Mouse (Mus musculus): ENCODE measurements at regions not wholly inside any gene's neighbourhood (a gene's known extent, or its start where the extent isn't known, plus 50 kb on each side); places are given as distances from the start of the nearest gene placed in this dataset.

- no peak for DNase-seq
Observed at GRCm38 (mm10) chr15:62862574-62862973, 982.4 kb downstream of the Gsdmc2 start.

GRCm38 (mm10) chr15:62861422-62861821 lies 983.6 kb downstream of the Gsdmc2 start:
- no peak for DNase-seq

GRCm38 (mm10) chr15:62849326-62849725 lies 995.7 kb downstream of the Gsdmc2 start:
- peak; percentile 15 for DNase-seq

GRCm38 (mm10) chr15:62845884-62846283 lies 999.1 kb downstream of the Gsdmc2 start:
- DNase-seq = no peak

- DNase-seq = no peak
Observed at GRCm38 (mm10) chr15:62825586-62825985, 1019.4 kb downstream of the Gsdmc2 start.

- no peak for DNase-seq
Observed at GRCm38 (mm10) chr15:62823861-62824518, 1021.0 kb downstream of the Gsdmc2 start.

GRCm38 (mm10) chr15:62822305-62822704 lies 1022.7 kb downstream of the Gsdmc2 start:
- no peak for DNase-seq

- DNase-seq = no peak
Observed at GRCm38 (mm10) chr15:62813093-62813492, 1031.9 kb downstream of the Gsdmc2 start.

GRCm38 (mm10) chr15:62812026-62812425 lies 1033.0 kb downstream of the Gsdmc2 start:
- DNase-seq = no peak

- DNase-seq = no peak
Observed at GRCm38 (mm10) chr15:62809320-62809719, 1035.7 kb downstream of the Gsdmc2 start.

GRCm38 (mm10) chr15:62808087-62808808 lies 1036.7 kb downstream of the Gsdmc2 start:
- DNase-seq = no peak

- DNase-seq = no peak
Observed at GRCm38 (mm10) chr15:62807364-62807763, 1037.6 kb downstream of the Gsdmc2 start.

- peak; percentile 4 for DNase-seq
Observed at GRCm38 (mm10) chr15:62802770-62803169, 1042.2 kb downstream of the Gsdmc2 start.

GRCm38 (mm10) chr15:62798731-62799130 lies 1046.2 kb downstream of the Gsdmc2 start:
- no peak for DNase-seq

- no peak for DNase-seq
Observed at GRCm38 (mm10) chr15:62793569-62793968, 1051.4 kb downstream of the Gsdmc2 start.

GRCm38 (mm10) chr15:62792084-62792483 lies 1052.9 kb downstream of the Gsdmc2 start:
- DNase-seq = no peak

GRCm38 (mm10) chr15:62787753-62788152 lies 1057.2 kb downstream of the Gsdmc2 start:
- DNase-seq = no peak

- DNase-seq = no peak
Observed at GRCm38 (mm10) chr15:62786315-62786714, 1058.7 kb downstream of the Gsdmc2 start.

- DNase-seq = no peak
Observed at GRCm38 (mm10) chr15:62784456-62785139, 1060.4 kb downstream of the Gsdmc2 start.

- no peak for DNase-seq
Observed at GRCm38 (mm10) chr15:62778899-62779298, 1066.1 kb downstream of the Gsdmc2 start.

GRCm38 (mm10) chr15:62752686-62753085 lies 1092.3 kb downstream of the Gsdmc2 start:
- no peak for DNase-seq

- no peak for DNase-seq
Observed at GRCm38 (mm10) chr15:62743879-62744278, 1101.1 kb downstream of the Gsdmc2 start.

GRCm38 (mm10) chr15:62740746-62741145 lies 1104.2 kb downstream of the Gsdmc2 start:
- no peak for DNase-seq

GRCm38 (mm10) chr15:62735334-62735733 lies 1109.6 kb downstream of the Gsdmc2 start:
- no peak for DNase-seq

Measured in kidney, adult 11 months (tissue).